Mouse (Mus musculus): Measurements from ENCODE around the gene Hdac4.

- TF ChIP-seq POLR2A (IDR thresholded peaks at IDR 0.05; ENCODE audit: borderline replicate concordance, low read depth, low read length) (no peak), CTCF (IDR thresholded peaks at IDR 0.05; ENCODE audit: low read depth, low read length) (no peak)
These were observed 50.5 kb downstream of the Hdac4 start for GRCm38 (mm10) chr1:92144868-92145534.

Measured in bone marrow macrophage, adult 2 months (primary cell).